Mouse (Mus musculus): ENCODE data around the gene Gulp1.

- TF ChIP-seq CTCF (IDR thresholded peaks at IDR 0.05; ENCODE audit: extremely low read depth, insufficient read depth, low read length) = no peak
- TF ChIP-seq POLR2A (IDR thresholded peaks at IDR 0.05; ENCODE audit: extremely low read depth, insufficient read depth, low read length) = no peak
These were observed 252.5 kb downstream of the Gulp1 start for GRCm38 (mm10) chr1:44803594-44804372.
